Mouse (Mus musculus) hindbrain, postnatal 0 days (tissue): ENCODE measurements around the gene Pnmal1. TPM values are rescaled to one million over a fixed set of nuclear protein-coding genes. Genes with fewer than 3 reads are reported as not detected.

Experiments used
- ATAC-seq: fragments of 200-750 bp; cut with Nextera tagmentation; 2 replicates; pipeline ENCODE4 v1.8.0; 2017; ENCODE audit warnings: mild to moderate bottlenecking, moderate TSS enrichment, moderate library complexity
- DNase-seq: peaks from one replicate; pipeline ENCODE4 v3.0.0-alpha.2; 2015; ENCODE audit warnings: low spot score
- H3K27ac ChIP-seq: fragments of 300-500 bp; sonication (generic); 2 replicates; pipeline ENCODE4 v1.5.1; 2014; ENCODE audit warnings: mild to moderate bottlenecking
- H3K27me3 ChIP-seq: fragments of 300-500 bp; sonication (generic); 2 replicates; pipeline ENCODE4 v1.6.1; 2014; ENCODE audit warnings: low read length, mixed read lengths; ENCODE audit not compliant: insufficient read depth
- H3K36me3 ChIP-seq: fragments of 300-500 bp; sonication (generic); 2 replicates; pipeline ENCODE4 v1.6.1; 2014; ENCODE audit warnings: low read length, mixed read lengths; ENCODE audit not compliant: insufficient read depth
- H3K4me1 ChIP-seq: fragments of 300-500 bp; sonication (generic); 2 replicates; pipeline ENCODE4 v1.6.1; 2014; ENCODE audit warnings: antibody characterized with exemption, low read length, mixed read lengths; ENCODE audit not compliant: insufficient read depth
- H3K4me2 ChIP-seq: fragments of 300-500 bp; sonication (generic); 2 replicates; pipeline ENCODE4 v1.6.1; 2014; ENCODE audit warnings: low read depth, mild to moderate bottlenecking, low read length, moderate library complexity, mixed read lengths
- H3K4me3 ChIP-seq: fragments of 300-500 bp; sonication (generic); 2 replicates; pipeline ENCODE4 v1.5.1; 2014; ENCODE audit warnings: low read length
- H3K9ac ChIP-seq: fragments of 300-500 bp; sonication (generic); replicated peaks from 2 replicates; pipeline ENCODE4 v1.6.1; 2014; ENCODE audit warnings: mild to moderate bottlenecking, low read length, moderate library complexity, mixed read lengths
- H3K9me3 ChIP-seq: fragments of 300-500 bp; sonication (generic); 2 replicates; pipeline ENCODE4 v1.6.1; 2016; ENCODE audit warnings: low read length, mixed read lengths
- CTCF ChIP-seq: IDR thresholded peaks from 2 replicates; pipeline ENCODE4 v1.5.1; 2016; ENCODE audit warnings: antibody characterized with exemption, control low read depth, low read depth
- WGBS: fragments of 180-500 bp; shearing (Covaris S2); extraction: QIAGEN DNeasy Blood & Tissue Kit; methylation state at CpG from one replicate; pipeline ENCODE4 v1.1.7; 2014; 5-methylcytosine and 5-hydroxymethylcytosine counted together
- polyA plus RNA-seq: library from polyadenylated mRNA; unstranded; fragments of >200 nt; fragmentation: Nextera tagmentation; extraction: Ambion mirVana; gene quantifications from 2 replicates; pipeline ENCODE4 v1.2.1, GENCODE M21; 2015
- total RNA-seq: library from RNA; depleted of rRNA; stranded (reverse); fragments of >200 nt; gene quantifications from 2 replicates; pipeline ENCODE4 v1.2.3, GENCODE M21; 2014

Gene Pnmal1
- total and polyA plus RNA-seq, 2 experiments from 2014 or later, result 24.3 to 40.9 TPM

DNA sequence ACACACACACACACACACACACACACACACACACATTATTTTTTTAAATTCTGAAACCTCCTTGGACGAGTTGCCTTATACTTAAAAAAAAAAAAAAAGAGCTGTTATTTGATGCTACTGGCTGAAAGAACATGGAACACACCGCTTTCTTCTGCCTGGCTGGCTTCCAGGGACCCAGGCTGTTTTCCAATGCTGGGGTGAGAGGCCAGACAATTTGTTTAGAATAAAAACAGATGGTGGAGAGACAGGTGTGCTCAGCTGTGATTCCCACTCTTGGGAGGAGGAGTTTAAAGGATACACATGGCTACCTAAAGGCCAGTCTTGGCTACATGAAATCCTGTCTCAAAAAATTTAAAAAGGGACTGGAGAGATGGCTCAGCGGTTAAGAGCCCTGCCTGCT, 28.9 kb downstream of the Pnmal1 start:
- Histone ChIP-seq H3K4me1 (peaks cover 12% of the 10 kb centered on the region; the same call in 1 of the 2 replicates), H3K4me2 (no peak overlapping the region), H3K4me3 (no peak overlapping the region), H3K9ac (no peak overlapping the region), H3K27me3 (no peaks in the 10 kb centered on the region), H3K27ac (peak overlapping the region; percentile 60; the same call in 1 of the 2 replicates), H3K36me3 (no peaks in the 10 kb centered on the region), H3K9me3 (no peaks in the 10 kb centered on the region)
- TF ChIP-seq CTCF, result no peak
- ATAC-seq (no peak), DNase-seq (peak; percentile 57)
- 22% methylated on average over 3 of the region's 3 CpGs for WGBS

DNA sequence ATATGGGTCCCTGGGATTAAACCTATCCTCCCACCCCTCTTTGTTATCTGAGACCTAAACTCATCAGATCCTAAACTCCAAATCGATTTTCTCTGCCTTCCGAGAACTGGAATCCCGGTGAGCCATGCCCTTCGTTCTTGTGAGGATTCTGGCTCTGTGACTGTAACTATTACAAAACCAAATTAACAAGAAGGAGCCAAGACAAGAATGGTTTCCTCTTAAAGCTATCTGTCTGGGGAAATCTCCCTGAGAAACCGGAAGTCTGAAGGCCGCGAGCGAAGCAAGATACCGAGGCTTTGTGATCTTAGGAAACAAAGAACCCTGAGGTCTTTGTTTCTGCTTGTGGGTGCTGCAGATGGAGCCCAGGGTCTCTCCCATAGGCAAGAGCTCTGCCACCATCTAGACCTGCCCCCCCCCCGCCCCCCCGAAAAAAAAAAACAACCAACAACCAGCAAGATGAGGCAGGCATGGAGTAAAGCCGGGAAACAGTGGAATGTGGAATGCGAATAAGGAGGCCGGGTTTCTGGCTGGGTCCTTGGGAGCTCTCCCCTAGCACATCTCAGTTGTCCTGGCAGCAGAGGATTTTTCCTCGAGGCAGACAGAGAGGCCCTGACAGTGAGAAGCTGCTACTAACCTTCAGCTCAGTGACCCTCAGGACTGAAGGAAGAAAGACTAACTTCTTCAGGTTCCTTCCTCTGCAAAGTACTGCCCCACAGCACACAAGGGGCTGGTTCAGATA, 30.7 kb downstream of the Pnmal1 start:
- no peak for TF ChIP-seq CTCF
- H3K36me3 ChIP-seq, result no peaks in the 10 kb centered on the region
- WGBS, result 23% methylated on average over 15 of the region's 15 CpGs
- H3K4me2 ChIP-seq, result no peak overlapping the region
- peak overlapping the region; percentile 60 for H3K27ac ChIP-seq
- no peaks in the 10 kb centered on the region for H3K27me3 ChIP-seq
- no peaks in the 10 kb centered on the region for H3K9me3 ChIP-seq
- H3K9ac ChIP-seq, result peak overlapping the region; percentile 38
- DNase-seq (no peak), ATAC-seq (no peak)
- peaks cover 7% of the 10 kb centered on the region; the same call in 1 of the 2 replicates for H3K4me1 ChIP-seq
- no peak overlapping the region for H3K4me3 ChIP-seq

DNA sequence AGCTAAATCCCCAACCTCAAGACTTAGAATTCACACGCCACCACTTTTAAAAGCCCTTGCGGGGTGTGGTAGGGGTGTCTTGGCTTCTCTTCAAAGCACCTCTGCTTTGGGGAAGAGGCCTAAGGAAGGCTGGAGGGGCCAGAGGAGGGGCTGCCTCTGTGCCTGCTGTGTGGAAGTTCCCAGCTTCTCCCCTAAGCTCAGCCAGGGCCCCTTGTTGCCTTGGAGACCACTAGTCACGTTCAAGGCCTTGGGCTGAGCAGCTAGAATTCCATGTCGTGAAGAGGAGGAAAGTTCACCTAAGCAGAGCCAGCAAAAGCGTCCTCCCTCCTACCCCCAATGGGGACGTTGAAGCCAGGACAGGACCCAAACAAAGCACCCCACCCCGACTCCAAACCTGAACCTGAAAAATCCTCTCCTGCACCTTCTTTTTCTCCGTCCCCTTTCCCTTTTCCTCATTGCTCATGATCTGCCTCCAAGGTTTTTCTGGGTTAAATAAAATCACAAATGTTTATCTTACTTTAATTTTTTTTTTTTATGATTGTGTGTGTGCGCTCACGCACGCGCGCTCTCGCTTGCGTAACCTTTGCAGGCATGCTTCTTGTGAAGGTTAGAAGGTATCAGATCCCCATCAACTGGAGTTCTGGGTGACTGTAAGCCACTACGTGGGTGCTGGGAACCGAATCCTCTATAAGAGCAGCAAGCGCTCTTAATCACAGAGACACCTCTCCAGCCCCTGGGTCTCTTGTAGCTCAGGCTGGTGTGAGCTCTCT, 32.4 kb downstream of the Pnmal1 start:
- H3K4me2 ChIP-seq, result no peak overlapping the region
- 51% methylated on average over 18 of the region's 18 CpGs for WGBS

DNA sequence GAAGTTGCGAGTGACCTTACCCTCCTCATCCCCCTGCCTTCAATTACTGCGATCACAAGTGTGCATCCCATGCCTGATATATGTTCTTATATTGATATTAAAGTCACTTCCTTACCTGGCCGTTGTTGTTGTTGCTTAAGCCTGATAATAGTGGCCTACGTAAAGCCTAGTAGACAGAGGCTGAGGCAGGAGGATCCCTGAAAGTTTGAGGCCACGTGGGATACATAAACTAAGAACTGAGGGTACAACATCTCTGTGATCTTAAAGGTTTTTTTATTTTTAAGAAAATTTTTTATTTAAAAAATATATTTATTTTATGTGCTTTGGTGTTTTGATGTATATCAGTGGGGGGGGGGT, 33.0 kb downstream of the Pnmal1 start, which contains the start of gene Ccdc8:
TSS of gene Ccdc8 (plus strand) at position 258 of the 357 bp plus-strand sequence.
- Histone ChIP-seq H3K27me3 (no peaks in the 10 kb centered on the region), H3K9me3 (no peaks in the 10 kb centered on the region), H3K9ac (peak within 1 kb of the TSS; percentile 53; the same call in 1 of the 2 replicates), H3K4me3 (peak within 1 kb of the TSS; percentile 38), H3K4me2 (peak within 1 kb of the TSS; percentile 59), H3K4me1 (peaks cover 7% of the 10 kb centered on the region; the same call in 1 of the 2 replicates), H3K27ac (peak within 1 kb of the TSS; percentile 74; the same call in 1 of the 2 replicates), H3K36me3 (no peaks in the 10 kb centered on the region)
- 93% methylated on average over 5 of the region's 5 CpGs for WGBS
- ATAC-seq (no peak), DNase-seq (no peak)
- no peak for TF ChIP-seq CTCF

More for the DNA sequence above, 32.4 kb downstream of the Pnmal1 start:
- no peak for TF ChIP-seq CTCF
- Histone ChIP-seq H3K9ac (no peak overlapping the region; the same call in 1 of the 2 replicates), H3K4me3 (no peak overlapping the region), H3K4me1 (peaks cover 7% of the 10 kb centered on the region; the same call in 1 of the 2 replicates), H3K27ac (peak overlapping the region; percentile 48; the same call in 1 of the 2 replicates), H3K9me3 (no peaks in the 10 kb centered on the region), H3K27me3 (no peaks in the 10 kb centered on the region), H3K36me3 (no peaks in the 10 kb centered on the region)
- peak; percentile 71 for DNase-seq
- peak; percentile 30; the same call in 1 of the 2 replicates for ATAC-seq

DNA sequence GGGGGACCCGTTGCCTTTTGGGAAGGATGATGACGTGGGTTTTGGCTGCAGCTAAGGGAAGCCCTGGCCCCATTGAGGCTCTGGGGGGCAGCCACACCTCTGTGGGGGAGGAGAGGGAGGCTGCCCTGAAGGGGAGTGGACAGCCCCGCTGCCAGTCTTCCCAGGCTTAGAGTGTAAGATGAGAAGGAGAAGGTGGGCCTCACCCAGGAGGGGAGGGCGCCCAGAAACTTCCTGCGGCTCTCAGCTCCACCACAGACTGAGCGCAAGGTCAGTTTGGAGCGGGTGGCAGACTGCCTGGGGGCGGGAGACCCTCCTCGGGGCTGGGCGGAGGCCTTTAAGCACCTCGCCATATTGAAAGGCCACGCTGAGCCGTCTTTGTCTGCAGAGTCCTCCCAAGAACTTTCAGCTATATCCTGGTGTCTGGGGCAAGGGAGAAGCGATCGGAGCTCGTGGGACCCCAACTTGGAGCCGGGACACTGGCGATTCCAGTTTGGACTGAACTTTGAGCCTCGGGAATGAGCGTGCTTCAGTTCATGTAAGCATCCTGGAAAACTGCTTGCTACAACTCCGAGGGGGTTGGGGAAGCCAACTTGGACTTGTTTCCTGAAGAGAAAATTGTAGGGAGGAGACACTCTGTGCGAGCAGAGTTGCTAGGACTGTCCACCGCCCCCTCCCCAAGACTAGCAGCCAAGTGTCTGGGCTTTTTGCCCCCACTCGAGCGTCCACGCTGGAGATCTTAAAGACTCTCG, 34.3 kb downstream of the Pnmal1 start:
- Histone ChIP-seq H3K36me3 (no peaks in the 10 kb centered on the region), H3K9me3 (no peaks in the 10 kb centered on the region), H3K4me2 (peak overlapping the region; percentile 59), H3K4me1 (peaks cover 7% of the 10 kb centered on the region; the same call in 1 of the 2 replicates), H3K27me3 (no peaks in the 10 kb centered on the region), H3K27ac (peak overlapping the region; percentile 74), H3K4me3 (peak overlapping the region; percentile 38), H3K9ac (peak overlapping the region; percentile 53)
- WGBS, result 9% methylated on average over 27 of the region's 27 CpGs
- DNase-seq (peak; percentile 74), ATAC-seq (peak; percentile 83)
- TF ChIP-seq CTCF, result no peak

DNA sequence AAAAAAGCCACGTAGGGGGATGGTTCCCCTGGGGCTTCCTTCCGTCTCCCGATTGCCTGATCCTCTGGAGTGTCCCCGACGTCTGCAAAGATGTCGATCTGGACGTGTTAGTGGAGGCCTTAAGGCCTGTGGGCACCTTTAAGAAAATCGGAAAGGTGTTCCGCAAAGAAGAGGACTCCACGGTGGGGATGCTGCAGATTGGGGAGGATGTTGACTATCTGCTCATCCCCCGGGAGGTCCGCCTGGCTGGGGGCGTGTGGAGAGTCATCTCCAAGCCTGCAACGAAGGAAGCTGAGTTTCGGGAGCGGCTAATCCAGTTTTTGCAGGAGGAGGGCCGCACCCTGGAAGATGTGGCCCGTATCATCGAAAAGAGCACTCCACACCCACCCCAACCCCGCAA, 34.9 kb downstream of the Pnmal1 start:
- Histone ChIP-seq H3K4me3 (peak overlapping the region; percentile 38), H3K4me1 (peaks cover 7% of the 10 kb centered on the region; the same call in 1 of the 2 replicates), H3K36me3 (no peaks in the 10 kb centered on the region), H3K27ac (peak overlapping the region; percentile 74), H3K4me2 (peak overlapping the region; percentile 59), H3K9me3 (no peaks in the 10 kb centered on the region), H3K27me3 (no peaks in the 10 kb centered on the region), H3K9ac (peak overlapping the region; percentile 53)
- TF ChIP-seq CTCF, result no peak
- 16% methylated on average over 20 of the region's 20 CpGs for WGBS
- ATAC-seq (no peak), DNase-seq (no peak)
